Mouse (Mus musculus): ENCODE measurements at regions not wholly inside any gene's neighbourhood (a gene's known extent, or its start where the extent isn't known, plus 50 kb on each side); places are given as distances from the start of the nearest gene placed in this dataset.
A peak's percentile ranks its signal among the peaks of the same experiment; 100 is the strongest.

GRCm38 (mm10) chr9:23083562-23083961 is 139.3 kb upstream of the Bmper start:
- no peak overlapping the region for H3K9ac ChIP-seq
- no peaks in the 10 kb centered on the region for H3K36me3 ChIP-seq
- WGBS, result 19% methylated on average over 17 of the region's 17 CpGs
- H3K27ac ChIP-seq, result peak overlapping the region; percentile 22
- H3K27me3 ChIP-seq (replicated peaks), result no peaks in the 10 kb centered on the region
- no peak overlapping the region for H3K4me3 ChIP-seq
- H3K9me3 ChIP-seq, result no peaks in the 10 kb centered on the region
- peaks cover 11% of the 10 kb centered on the region for H3K4me1 ChIP-seq
- peak; percentile 90 for ATAC-seq (ENCODE audit: low FRiP score, low read depth)
- H3K4me2 ChIP-seq (replicated peaks), result peak overlapping the region; percentile 41

GRCm38 (mm10) chr9:23089339-23089738 is 133.5 kb upstream of the Bmper start:
- Histone ChIP-seq H3K9ac (no peak overlapping the region), H3K4me1 (no peaks in the 10 kb centered on the region), H3K4me3 (no peak overlapping the region), H3K36me3 (no peaks in the 10 kb centered on the region), H3K9me3 (no peaks in the 10 kb centered on the region), H3K4me2 (replicated peaks) (no peak overlapping the region), H3K27me3 (replicated peaks) (no peaks in the 10 kb centered on the region), H3K27ac (no peak overlapping the region)
- ATAC-seq (ENCODE audit: low FRiP score, low read depth), result no peak
- 92% methylated on average over 2 of the region's 2 CpGs for WGBS

GRCm38 (mm10) chr9:23097134-23097789 is 125.6 kb upstream of the Bmper start:
- no peak overlapping the region for H3K9ac ChIP-seq
- 74% methylated on average over 11 of the region's 11 CpGs for WGBS
- ATAC-seq (ENCODE audit: low FRiP score, low read depth), result no peak
- 0 out of 2 replicates have a peak, but pooled peaks cover 4% of the 10 kb centered on the region for H3K4me1 ChIP-seq
- no peak overlapping the region for H3K4me2 ChIP-seq (replicated peaks)
- no peaks in the 10 kb centered on the region for H3K36me3 ChIP-seq
- H3K27me3 ChIP-seq (replicated peaks), result no peaks in the 10 kb centered on the region
- H3K9me3 ChIP-seq, result no peaks in the 10 kb centered on the region
- no peak overlapping the region for H3K27ac ChIP-seq
- H3K4me3 ChIP-seq, result no peak overlapping the region

GRCm38 (mm10) chr9:23101584-23101983 is 121.3 kb upstream of the Bmper start:
- Histone ChIP-seq H3K4me1 (0 out of 2 replicates have a peak, but pooled peaks cover 6% of the 10 kb centered on the region), H3K4me2 (replicated peaks) (no peak overlapping the region), H3K36me3 (no peaks in the 10 kb centered on the region), H3K27me3 (replicated peaks) (no peaks in the 10 kb centered on the region), H3K4me3 (no peak overlapping the region), H3K9ac (no peak overlapping the region), H3K27ac (no peak overlapping the region), H3K9me3 (no peaks in the 10 kb centered on the region)
- ATAC-seq (ENCODE audit: low FRiP score, low read depth), result no peak

DNA sequence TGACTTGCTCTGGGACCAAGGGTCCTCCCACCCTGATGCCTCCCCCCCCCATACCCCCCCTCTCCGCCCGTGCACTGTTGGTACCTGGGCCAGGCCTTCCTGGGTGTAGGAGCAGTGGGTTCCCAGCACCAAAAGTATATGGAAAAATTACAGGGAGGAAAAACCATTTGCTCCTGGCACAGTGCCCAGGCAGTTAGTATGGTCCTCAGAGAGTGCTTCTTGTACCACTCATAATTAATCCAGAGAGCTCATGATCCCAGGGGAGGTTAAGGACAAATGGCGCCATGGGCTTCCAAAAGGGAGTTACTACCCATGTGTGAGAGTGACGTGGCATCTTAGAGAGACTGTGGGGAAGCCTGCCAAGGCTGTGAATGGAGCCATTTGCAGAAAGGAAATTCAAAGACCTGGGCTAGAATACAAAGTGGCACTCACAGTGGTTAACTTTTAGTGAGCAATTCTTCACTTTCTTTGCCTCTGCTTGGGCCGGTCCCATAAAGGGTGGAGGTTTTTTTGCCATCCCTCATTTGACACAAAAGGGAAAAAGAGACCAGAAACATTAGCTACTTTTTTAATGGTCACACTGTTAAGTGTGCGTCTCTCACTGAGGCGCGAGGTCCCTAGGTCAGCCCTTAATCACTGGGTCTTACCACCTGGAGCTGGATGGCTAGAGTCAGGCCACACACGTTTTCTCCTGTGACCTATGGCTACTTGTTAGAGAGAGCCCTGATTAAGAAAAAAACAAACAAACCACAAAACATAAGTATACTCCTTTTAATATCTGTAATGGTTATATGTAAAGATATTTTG is 120.7 kb upstream of the Bmper start:
- no peaks in the 10 kb centered on the region for H3K27me3 ChIP-seq (replicated peaks)
- H3K4me3 ChIP-seq, result no peak overlapping the region
- peak; percentile 78 for ATAC-seq (ENCODE audit: low FRiP score, low read depth)
- H3K9ac ChIP-seq, result no peak overlapping the region
- 0 out of 2 replicates have a peak, but pooled peaks cover 6% of the 10 kb centered on the region for H3K4me1 ChIP-seq
- H3K9me3 ChIP-seq, result no peaks in the 10 kb centered on the region
- H3K4me2 ChIP-seq (replicated peaks), result no peak overlapping the region
- WGBS, result 45% methylated on average over 9 of the region's 9 CpGs
- H3K27ac ChIP-seq, result no peak overlapping the region
- no peaks in the 10 kb centered on the region for H3K36me3 ChIP-seq

DNA sequence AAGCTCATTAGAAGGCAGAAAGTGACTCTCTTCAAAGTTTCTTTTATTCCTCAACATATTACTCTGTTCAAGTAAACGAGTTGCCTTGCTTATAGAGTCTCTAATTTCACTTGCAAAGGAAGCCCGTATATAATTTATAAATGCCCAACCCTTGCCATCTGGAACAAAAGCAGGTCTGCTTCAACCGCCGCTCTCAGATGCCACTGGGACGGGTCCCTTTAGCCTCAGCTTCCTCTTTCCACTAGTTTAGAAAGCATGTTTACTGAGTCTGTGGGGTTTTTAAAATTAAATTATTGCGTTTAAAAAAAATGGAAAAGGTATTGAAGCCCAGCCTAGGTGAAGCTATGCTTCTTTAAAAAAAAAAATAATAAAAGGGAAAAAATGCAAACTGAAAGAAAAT is 111.4 kb upstream of the Bmper start:
- Histone ChIP-seq H3K27ac (no peak overlapping the region), H3K27me3 (replicated peaks) (no peaks in the 10 kb centered on the region), H3K4me2 (replicated peaks) (no peak overlapping the region), H3K4me1 (no peaks in the 10 kb centered on the region), H3K9me3 (no peaks in the 10 kb centered on the region), H3K4me3 (no peak overlapping the region), H3K9ac (no peak overlapping the region), H3K36me3 (no peaks in the 10 kb centered on the region)
- 59% methylated on average over 6 of the region's 6 CpGs for WGBS
- no peak for ATAC-seq (ENCODE audit: low FRiP score, low read depth)

GRCm38 (mm10) chr9:23115026-23115425 is 107.8 kb upstream of the Bmper start:
- WGBS, result 77% methylated on average over 5 of the region's 5 CpGs
- Histone ChIP-seq H3K4me2 (replicated peaks) (no peak overlapping the region), H3K27ac (no peak overlapping the region), H3K9me3 (no peaks in the 10 kb centered on the region), H3K4me3 (no peak overlapping the region), H3K4me1 (no peaks in the 10 kb centered on the region), H3K27me3 (replicated peaks) (no peaks in the 10 kb centered on the region), H3K36me3 (no peaks in the 10 kb centered on the region), H3K9ac (no peak overlapping the region)
- ATAC-seq (ENCODE audit: low FRiP score, low read depth), result no peak

DNA sequence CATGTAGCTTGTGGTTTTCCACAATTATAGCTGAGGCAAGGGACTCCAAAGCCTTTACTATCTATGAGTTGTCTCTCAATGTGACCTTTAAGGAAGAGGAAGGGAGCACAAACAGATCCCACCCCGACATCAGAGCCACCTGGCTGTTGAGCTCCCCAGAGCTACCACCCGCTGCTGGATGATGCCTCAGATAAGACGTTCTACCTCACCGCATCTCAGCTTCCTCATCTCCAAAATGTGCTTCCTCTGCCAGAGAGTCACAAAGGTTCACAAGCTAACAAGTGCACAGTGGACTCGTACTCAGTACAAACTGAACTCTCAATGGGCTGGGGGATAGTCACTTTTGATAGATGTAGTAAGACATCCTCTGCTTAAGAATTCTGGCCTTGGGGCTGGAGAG is 107.3 kb upstream of the Bmper start:
- Histone ChIP-seq H3K4me3 (no peak overlapping the region), H3K4me1 (no peaks in the 10 kb centered on the region), H3K27ac (no peak overlapping the region), H3K36me3 (no peaks in the 10 kb centered on the region), H3K9me3 (no peaks in the 10 kb centered on the region), H3K9ac (no peak overlapping the region), H3K4me2 (replicated peaks) (no peak overlapping the region), H3K27me3 (replicated peaks) (no peaks in the 10 kb centered on the region)
- no peak for ATAC-seq (ENCODE audit: low FRiP score, low read depth)
- WGBS, result 94% methylated on average over 5 of the region's 5 CpGs

GRCm38 (mm10) chr9:23116311-23116710 is 106.6 kb upstream of the Bmper start:
- 81% methylated on average over 1 of the region's 1 CpGs for WGBS
- ATAC-seq (ENCODE audit: low FRiP score, low read depth), result no peak

GRCm38 (mm10) chr9:23119811-23120210 is 103.1 kb upstream of the Bmper start:
- H3K4me3 ChIP-seq, result no peak overlapping the region
- 84% methylated on average over 4 of the region's 4 CpGs for WGBS
- no peak overlapping the region for H3K9ac ChIP-seq
- H3K4me1 ChIP-seq, result no peaks in the 10 kb centered on the region
- H3K4me2 ChIP-seq (replicated peaks), result no peak overlapping the region
- H3K9me3 ChIP-seq, result no peaks in the 10 kb centered on the region
- no peak for ATAC-seq (ENCODE audit: low FRiP score, low read depth)
- no peak overlapping the region for H3K27ac ChIP-seq
- no peaks in the 10 kb centered on the region for H3K36me3 ChIP-seq
- no peaks in the 10 kb centered on the region for H3K27me3 ChIP-seq (replicated peaks)

More at GRCm38 (mm10) chr9:23116311-23116710, 106.6 kb upstream of the Bmper start:
- no peaks in the 10 kb centered on the region for H3K27me3 ChIP-seq (replicated peaks)
- H3K4me1 ChIP-seq, result no peaks in the 10 kb centered on the region
- no peak overlapping the region for H3K4me3 ChIP-seq
- no peaks in the 10 kb centered on the region for H3K36me3 ChIP-seq
- H3K27ac ChIP-seq, result no peak overlapping the region
- H3K9me3 ChIP-seq, result no peaks in the 10 kb centered on the region
- H3K9ac ChIP-seq, result no peak overlapping the region
- H3K4me2 ChIP-seq (replicated peaks), result no peak overlapping the region

GRCm38 (mm10) chr9:23120814-23121213 is 102.1 kb upstream of the Bmper start:
- Histone ChIP-seq H3K4me3 (no peak overlapping the region), H3K27ac (no peak overlapping the region), H3K36me3 (no peaks in the 10 kb centered on the region), H3K4me2 (replicated peaks) (no peak overlapping the region), H3K27me3 (replicated peaks) (no peaks in the 10 kb centered on the region), H3K4me1 (0 out of 2 replicates have a peak, but pooled peaks cover 1% of the 10 kb centered on the region), H3K9me3 (no peaks in the 10 kb centered on the region), H3K9ac (no peak overlapping the region)
- WGBS, result 97% methylated on average over 2 of the region's 2 CpGs
- no peak for ATAC-seq (ENCODE audit: low FRiP score, low read depth)

DNA sequence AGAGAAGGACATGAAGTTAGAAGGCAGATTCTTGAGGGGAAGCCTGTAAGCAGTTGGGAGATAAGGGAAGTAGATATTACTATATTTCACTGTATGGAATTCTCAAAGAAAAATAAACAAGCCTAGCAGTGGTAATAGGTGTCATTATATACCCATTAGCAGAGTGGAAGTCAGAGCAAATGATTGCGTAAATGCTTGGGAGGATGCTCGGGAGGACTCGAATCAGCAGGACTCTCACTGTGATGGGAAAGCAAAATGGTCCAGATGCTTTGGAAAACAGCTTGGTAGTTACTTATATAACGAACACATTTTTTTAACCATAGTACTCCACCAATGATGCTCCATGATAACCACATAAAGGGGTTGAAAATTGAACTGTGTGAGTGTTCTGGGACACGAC is 100.4 kb upstream of the Bmper start:
- Histone ChIP-seq H3K27me3 (replicated peaks) (no peaks in the 10 kb centered on the region), H3K4me1 (peaks cover 6% of the 10 kb centered on the region; the same call in 1 of the 2 replicates), H3K4me2 (replicated peaks) (no peak overlapping the region), H3K4me3 (no peak overlapping the region), H3K9me3 (no peaks in the 10 kb centered on the region), H3K36me3 (no peaks in the 10 kb centered on the region), H3K27ac (no peak overlapping the region), H3K9ac (no peak overlapping the region)
- no peak for ATAC-seq (ENCODE audit: low FRiP score, low read depth)
- WGBS, result 77% methylated on average over 5 of the region's 5 CpGs

Measured in neural tube, embryonic 12.5 days (tissue).